Mouse (Mus musculus) mature B cell (primary cell): ENCODE data around the gene Slc29a3.
"Not testable (repeated sequence)": the region's sequence is repeated elsewhere in the genome, so short reads cannot be mapped to it uniquely, and the experiment has no call there.

Experiments
- in situ Hi-C: fragments of 300-500 bp; cut with MboI; formaldehyde crosslinking; loops from 2 replicates; pipeline ENCODE4 v1.14.3; 2019

Gene Slc29a3

GRCm38 (mm10) chr10:60726896-60727295, 25.7 kb downstream of the Slc29a3 start:
- in situ Hi-C loops: no loop called here

GRCm38 (mm10) chr10:60724496-60724895, 28.1 kb downstream of the Slc29a3 start:
- in situ Hi-C loops: no loop called here

GRCm38 (mm10) chr10:60723345-60723744, 29.2 kb downstream of the Slc29a3 start:
- in situ Hi-C loops: no loop called here

GRCm38 (mm10) chr10:60721640-60722039, 31.0 kb downstream of the Slc29a3 start:
- in situ Hi-C loops: no loop called here

GRCm38 (mm10) chr10:60720461-60720860, 32.1 kb downstream of the Slc29a3 start:
- in situ Hi-C loops: no loop called here

GRCm38 (mm10) chr10:60718491-60718890, 34.1 kb downstream of the Slc29a3 start:
- in situ Hi-C loops: no loop called here

GRCm38 (mm10) chr10:60716449-60716848, 36.1 kb downstream of the Slc29a3 start:
- in situ Hi-C loops: no loop called here

GRCm38 (mm10) chr10:60712299-60712698, 40.3 kb downstream of the Slc29a3 start:
- in situ Hi-C loops: not testable (repeated sequence)

- in situ Hi-C loops: no loop called here
These were observed 43.8 kb downstream of the Slc29a3 start for GRCm38 (mm10) chr10:60708837-60709236.

- in situ Hi-C loops: no loop called here
These were observed 46.3 kb downstream of the Slc29a3 start for GRCm38 (mm10) chr10:60706268-60706667.

- in situ Hi-C loops: no loop called here
These were observed 47.5 kb downstream of the Slc29a3 start for GRCm38 (mm10) chr10:60705134-60705533.

- in situ Hi-C loops: no loop called here
These were observed 54.8 kb downstream of the Slc29a3 start for GRCm38 (mm10) chr10:60697775-60698174.

GRCm38 (mm10) chr10:60696975-60697374, 55.6 kb downstream of the Slc29a3 start:
- in situ Hi-C loops: no loop called here

GRCm38 (mm10) chr10:60696390-60696789, 56.2 kb downstream of the Slc29a3 start, which contains the start of gene Cdh23:
Gene Cdh23, minus strand, starts transcription at chr10:60696490.
- in situ Hi-C loops: no loop called here

- in situ Hi-C loops: no loop called here
These were observed 60.8 kb downstream of the Slc29a3 start for GRCm38 (mm10) chr10:60691671-60692390.

GRCm38 (mm10) chr10:60690960-60691359, 61.6 kb downstream of the Slc29a3 start:
- in situ Hi-C loops: no loop called here

GRCm38 (mm10) chr10:60689396-60689795, 63.2 kb downstream of the Slc29a3 start:
- in situ Hi-C loops: no loop called here

GRCm38 (mm10) chr10:60687011-60687776, 65.4 kb downstream of the Slc29a3 start:
- in situ Hi-C loops: no loop called here

- in situ Hi-C loops: no loop called here
These were observed 66.0 kb downstream of the Slc29a3 start for GRCm38 (mm10) chr10:60686641-60686975.

GRCm38 (mm10) chr10:60685764-60686640, 66.6 kb downstream of the Slc29a3 start:
- in situ Hi-C loops: no loop called here

- in situ Hi-C loops: no loop called here
These were observed 73.7 kb downstream of the Slc29a3 start for GRCm38 (mm10) chr10:60678926-60679325.

GRCm38 (mm10) chr10:60677319-60677718, 75.3 kb downstream of the Slc29a3 start:
- in situ Hi-C loops: no loop called here
